Mouse (Mus musculus) 416B (cell line): Measurements from ENCODE around the gene Hist2h2be.

Experiments
- DNase-seq: peaks from one replicate; pipeline ENCODE4 v3.0.0; 2011; ENCODE audit warnings: low read depth

Hist2h2be gene

DNA sequence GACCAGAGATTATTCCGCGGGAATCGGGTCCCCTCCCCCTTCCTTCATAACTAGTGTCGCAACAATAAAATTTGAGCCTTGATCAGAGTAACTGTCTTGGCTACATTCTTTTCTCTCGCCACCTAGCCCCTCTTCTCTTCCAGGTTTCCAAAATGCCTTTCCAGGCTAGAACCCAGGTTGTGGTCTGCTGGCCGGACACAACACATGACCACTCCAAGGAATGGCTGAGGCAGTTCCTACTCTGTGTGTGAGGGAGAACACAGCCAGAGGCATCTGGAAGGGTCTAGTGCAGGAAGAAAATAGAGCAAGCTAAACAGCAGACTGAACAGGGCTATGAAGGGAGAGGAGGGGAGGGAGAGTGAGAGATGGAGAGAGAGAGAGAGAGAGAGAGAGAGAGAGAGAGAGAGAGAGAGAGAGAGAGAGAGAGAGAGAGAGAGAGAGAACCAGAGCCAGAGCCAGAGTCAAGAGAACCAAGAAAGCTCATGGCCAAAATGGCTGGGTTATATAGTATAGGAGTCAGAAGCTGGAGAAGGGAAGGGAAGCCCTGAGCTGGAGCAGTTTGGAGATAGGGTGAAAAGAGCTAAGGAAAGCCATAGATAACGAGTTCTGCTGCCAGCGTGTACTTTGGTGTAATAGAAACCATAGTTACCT is 22.2 kb upstream of the Hist2h2be start:
- DNase-seq: peak; percentile 33

DNA sequence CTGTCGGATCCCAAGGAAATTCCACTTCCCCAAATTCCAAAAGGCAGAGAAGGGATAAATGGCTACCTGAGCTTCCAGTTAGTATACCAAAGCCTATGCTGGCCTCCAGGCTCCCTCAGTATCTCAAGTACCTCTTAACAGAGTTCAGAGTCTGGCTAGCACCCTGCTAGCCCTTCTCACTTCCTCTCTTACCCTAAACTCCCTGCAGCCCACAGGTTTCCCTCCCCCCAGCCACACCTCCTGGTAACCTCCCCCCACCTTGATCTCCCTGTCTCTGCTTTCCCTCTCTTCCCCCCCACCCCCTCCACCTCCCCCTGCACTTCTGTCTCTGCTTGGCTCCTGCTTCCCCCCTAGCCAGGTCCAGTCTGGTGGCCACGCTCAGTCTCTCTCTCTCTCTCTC is 21.2 kb upstream of the Hist2h2be start:
- peak; percentile 18 for DNase-seq

DNA sequence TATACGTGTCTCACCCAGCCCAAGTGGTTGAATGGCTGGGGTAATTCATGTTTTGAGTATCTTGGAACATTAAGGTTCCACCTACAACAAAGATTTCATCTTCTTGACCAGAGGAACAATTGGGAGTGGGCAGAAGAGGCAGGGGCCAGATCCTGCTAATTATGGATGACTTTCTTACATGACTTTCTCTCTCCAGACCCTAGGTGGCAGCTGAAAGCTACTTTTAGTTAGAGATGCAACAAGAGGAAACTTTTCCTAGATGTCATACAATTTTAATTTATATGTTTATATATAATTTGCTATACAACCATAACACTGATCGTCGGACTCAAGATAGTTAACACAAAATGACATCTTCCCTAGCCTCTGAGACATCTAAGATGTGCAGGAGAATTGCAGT is 13.1 kb upstream of the Hist2h2be start:
- DNase-seq: peak; percentile 32

DNA sequence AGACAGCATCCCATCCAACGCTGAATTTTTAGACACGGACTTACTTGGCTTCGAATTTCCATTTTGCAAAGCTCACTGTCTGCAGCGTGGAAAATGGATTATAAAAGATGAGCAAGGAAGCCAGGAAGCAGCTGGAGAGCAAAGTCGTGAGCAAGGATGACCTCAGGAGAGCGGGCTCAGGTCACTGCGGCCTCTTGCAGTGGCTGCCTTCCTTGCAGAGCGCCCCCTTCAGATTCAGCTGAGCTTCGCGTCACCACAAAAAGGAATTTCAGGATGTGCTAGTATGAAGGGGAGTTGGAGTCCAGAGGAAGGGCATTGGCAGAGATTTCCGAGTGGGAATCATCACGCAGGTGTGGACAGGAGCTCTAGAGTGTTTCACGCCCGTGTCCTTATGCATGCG is 11.7 kb upstream of the Hist2h2be start:
- no peak for DNase-seq

DNA sequence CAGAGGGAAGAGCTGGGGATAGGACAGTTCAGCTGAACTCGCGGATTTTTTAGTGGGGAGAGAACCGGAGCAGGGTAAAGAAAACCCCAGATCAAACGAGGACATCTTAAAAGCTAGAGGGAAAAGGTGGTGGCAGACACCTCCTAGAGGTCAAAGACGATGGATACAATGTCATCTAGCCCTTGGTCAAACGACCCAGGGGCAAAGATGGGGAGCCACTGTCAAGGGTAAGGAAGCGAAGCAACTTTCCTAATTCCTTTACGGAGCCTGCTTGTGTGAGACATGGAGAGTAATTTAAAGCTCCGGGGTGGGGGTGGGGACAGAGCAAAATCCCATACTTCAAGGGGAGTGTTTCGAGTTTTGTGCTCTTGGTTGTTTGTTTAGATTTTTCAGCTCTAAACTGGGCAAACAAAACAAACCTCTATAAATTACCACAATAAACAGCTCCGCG is 1.7 kb upstream of the Hist2h2be start:
- DNase-seq: peak; percentile 83

DNA sequence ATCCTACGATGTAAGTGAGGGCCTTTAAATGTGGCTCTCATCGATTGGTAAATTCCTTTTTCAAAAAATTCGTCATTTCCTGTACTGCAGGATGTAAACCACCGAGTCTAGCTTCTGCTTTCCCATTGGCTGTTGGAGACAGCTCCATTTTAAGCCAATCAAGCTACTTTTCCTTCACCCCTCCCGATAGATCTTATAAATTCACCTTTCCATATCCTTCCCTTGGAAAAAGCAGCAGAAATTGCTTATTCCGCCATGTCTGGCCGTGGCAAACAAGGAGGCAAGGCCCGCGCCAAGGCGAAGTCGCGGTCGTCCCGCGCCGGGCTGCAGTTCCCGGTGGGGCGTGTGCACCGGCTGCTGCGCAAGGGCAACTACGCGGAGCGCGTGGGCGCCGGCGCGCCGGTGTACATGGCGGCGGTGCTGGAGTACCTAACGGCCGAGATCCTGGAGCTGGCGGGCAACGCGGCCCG is 1.2 kb upstream of the Hist2h2be start, which contains the start of the genes Bola1 and Hist2h2ab:
TSS of gene Bola1 (minus strand) at position 49 of the 470 bp plus-strand sequence.
TSS of gene Hist2h2ab (plus strand) at position 205 of the 470 bp plus-strand sequence.
- DNase-seq: peak; percentile 99

DNA sequence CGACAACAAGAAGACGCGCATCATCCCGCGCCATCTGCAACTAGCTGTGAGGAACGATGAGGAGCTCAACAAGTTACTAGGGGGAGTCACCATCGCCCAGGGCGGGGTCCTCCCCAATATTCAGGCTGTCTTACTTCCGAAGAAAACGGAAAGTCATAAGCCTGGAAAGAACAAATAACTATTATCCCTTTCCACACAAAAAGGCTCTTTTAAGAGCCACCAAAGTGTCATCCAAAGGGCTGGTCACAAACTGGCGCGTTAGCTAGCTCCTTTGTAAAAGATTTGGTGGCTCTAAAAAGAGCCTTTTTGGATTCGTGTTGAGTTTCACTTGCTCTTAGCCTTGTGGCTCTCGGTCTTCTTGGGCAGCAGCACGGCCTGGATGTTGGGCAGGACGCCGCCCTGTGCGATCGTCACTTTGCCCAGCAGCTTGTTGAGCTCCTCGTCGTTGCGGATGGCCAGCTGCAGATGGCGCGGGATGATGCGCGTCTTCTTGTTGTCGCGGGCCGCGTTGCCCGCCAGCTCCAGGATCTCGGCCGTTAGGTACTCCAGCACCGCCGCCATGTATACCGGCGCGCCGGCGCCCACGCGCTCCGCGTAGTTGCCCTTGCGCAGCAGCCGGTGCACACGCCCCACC is 671 bp upstream of the Hist2h2be start:
- peak; percentile 87 for DNase-seq

DNA sequence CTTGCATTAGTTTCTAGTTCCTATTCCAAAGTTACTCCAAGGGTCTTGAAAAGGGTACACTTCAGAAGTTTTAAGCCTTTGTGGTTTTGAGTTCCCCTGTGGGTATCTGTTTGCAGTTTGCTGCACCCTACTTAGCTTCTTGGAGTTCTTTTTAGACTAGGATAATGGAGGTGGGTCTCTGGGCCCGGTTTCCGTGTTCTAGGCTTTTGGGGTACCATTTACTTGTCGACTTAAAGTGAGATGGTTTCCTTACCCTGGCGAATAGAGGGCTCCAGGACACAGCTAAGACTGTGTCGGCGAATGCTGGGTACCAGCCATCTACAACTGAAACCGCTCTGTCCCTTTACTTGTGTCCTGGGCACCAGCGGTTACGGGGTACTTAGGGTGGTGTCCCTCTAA is 720 bp downstream of the Hist2h2be start:
- DNase-seq: no peak

DNA sequence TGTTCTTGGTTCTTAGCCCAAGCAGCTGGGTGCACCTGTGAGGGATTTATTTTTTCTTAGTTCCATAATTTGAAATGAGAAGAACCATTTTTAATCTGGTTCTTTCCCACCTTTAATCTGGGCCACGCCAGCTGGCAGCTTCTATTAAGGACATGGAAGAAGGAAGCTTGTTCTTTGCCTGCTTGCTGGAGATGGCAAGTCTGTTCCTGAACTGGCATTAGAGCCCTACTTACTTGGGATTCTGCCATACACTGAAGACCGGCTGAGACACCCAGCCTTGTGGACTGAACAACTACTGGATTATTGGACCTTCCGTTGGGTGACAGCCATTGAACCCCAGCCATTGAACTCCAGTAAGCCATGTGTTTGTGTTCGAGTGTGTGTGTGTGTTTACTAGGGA is 1.9 kb downstream of the Hist2h2be start:
- no peak for DNase-seq

DNA sequence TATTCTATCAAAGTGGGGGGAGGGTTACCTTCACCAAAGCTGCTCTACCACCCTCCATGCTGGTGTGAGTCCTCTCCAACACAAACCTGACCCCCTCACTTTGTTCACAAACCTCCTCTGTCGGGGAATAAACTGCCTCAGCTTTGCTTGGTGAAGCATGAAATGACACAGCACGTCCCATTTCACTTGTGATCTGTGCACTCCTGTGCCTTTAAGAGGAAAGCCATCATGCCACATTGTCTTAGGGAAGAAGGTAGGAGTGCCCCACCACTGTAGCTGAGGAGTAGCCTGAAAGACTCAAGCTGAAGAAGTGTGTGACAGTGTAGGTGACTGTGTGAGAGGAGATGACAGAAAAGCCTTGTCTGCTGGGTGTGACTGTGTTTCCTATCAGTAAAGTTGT is 4.5 kb downstream of the Hist2h2be start:
- no peak for DNase-seq

DNA sequence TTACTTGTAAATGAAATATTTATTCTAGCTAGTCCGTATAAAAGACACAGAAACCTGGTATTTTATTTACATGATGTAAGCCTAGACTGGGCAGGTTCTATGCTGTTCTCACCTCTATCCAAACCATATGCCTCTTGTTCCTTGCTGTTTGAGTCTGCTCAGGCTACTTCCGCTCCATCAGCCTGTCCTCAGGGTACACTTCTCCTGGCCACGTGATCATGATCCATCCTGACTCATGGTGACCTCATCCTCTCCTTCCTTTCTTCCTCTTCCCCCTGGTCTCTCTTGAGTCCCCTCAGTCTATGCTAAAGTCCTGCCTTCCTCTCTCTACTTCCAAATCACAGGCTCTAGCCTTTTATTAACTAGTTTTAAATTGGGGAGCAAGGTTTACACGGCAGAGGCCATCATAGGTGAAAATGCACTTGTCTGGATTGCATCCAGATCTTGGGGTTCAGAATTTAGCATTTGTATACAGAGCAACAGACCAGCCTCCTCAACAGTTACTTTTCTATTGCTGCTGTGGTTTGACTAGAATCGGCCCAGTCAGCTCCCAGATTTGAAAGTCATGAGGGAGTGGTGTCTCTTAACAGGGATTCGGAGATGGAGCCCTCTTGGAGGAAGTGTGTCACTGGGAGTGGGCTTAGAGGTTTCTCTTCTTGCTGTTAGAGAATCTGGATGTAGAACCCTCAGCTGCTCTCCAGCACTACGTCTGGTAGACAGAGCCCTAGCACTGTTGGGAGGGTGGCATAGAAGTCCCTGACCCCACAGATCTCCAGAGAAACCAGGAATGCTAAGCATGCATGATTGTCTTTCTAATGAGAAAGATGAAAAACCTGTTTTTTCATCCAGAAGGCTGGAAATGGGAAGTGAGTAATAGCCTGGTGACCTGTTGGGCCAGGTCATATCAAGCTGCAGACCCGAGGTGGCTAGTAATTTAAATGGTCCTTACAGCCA is 6.1 kb downstream of the Hist2h2be start:
- peak; percentile 89 for DNase-seq

DNA sequence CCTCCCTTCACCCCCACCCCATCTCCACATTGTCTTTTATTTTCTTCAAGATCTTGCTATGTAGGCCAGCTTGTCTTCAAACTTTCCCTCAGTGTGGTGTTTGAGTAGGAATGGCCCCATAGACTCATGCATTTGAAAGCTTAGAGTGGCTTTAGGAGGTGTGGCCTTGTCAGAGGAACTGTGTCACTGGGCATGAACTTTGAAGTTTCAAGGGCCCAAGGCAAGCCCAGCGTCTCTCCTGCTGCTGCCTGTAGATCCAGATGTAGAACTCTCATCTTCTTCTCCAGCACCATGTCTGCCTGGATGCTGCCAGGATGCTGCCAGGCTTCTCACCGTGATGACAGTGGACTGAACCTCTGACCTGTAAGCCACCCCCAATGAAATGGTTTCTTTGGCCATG is 7.9 kb downstream of the Hist2h2be start:
- DNase-seq: no peak

DNA sequence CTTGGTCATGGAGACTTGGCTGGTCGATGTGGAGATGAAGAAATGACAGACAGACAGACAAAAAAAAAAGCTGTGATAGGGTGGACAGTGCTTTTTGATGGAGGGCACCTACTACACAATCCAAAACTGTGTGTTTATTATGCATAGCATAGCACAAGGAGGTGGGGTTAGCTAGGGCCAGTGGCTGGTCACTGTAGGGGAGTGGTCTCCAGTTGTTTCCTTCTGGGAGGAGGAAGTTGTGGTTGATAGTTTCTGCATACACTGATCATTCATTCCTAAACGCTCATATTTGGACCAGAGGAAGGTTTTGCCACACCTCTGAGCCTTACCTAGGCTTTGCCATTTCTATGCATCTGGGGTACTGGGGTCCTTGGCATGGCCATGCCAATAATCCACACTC is 9.5 kb downstream of the Hist2h2be start:
- no peak for DNase-seq

DNA sequence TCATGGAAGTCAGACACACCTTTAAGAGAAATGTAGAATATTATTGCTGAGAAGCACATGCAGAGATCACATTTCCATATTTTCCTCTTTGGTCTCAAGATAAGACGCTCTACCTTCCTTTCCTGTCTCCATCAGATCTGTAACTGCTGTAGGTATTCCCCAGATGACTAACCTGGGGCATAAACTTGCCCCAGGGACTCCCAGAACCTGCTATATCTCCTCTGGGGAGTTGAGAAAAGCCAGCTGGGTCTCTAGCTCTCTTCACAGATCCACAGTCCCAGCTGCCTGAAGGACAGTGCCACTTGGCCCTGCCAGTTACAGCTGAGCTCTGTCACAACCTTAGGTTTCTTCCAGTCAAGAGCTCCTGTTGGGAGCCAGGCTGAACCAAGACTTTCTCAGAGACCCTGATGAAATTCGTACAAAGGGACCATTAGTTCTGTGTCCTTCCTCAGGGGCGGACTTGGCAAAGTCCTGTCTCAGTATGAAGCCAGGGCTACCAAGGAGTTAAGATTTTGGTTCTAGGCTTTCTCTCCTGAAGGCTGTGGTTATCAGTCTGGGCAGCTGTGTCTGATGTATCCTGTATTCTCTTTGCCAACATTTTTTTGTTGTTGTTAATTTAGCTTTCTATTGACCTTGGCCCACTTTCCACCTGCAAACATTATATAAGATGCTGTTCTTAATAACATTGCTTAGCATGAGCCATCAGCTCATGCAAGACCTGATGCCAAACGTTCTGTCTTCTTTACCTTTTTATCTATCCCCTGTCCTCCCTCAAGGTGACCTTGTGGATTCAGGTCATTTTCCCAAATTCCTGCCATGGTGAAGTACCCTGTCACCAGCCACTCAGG is 10.2 kb downstream of the Hist2h2be start:
- no peak for DNase-seq

DNA sequence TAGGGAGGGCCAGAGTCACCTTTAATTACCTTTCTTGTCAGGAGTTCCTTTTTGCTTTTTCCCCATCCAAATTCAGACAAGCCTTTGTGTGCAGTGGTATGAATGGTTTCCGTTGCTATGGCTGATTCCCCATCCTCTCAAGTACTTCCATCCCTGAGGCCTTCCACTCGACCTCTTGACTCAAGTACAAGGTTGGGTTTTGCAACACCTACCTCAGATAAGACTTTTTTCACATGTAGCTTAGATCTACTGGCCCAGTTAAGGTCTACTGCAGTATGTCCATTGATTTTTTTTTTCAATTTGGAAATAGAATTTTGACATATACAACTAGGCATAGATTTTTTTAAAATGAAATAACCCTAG is 10.8 kb downstream of the Hist2h2be start:
- DNase-seq: no peak

DNA sequence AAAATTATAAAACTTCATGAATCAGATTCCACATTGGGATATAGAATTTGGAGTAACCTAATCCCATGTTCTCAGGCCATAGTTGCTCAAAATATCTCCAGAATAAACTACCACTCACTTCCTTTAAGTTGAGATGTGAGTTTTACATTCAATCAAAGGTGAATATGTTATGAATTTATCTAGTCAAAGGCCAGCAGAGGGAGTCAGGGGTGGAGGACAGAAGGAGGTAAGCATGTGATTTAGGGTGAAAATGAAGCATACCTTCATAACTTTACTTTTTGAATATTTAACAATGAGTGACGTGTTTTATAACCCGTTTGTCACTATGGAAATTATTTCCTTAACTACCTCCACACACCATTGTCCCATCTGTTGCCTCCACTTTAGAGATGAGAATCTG is 14.0 kb downstream of the Hist2h2be start:
- DNase-seq: peak; percentile 48

DNA sequence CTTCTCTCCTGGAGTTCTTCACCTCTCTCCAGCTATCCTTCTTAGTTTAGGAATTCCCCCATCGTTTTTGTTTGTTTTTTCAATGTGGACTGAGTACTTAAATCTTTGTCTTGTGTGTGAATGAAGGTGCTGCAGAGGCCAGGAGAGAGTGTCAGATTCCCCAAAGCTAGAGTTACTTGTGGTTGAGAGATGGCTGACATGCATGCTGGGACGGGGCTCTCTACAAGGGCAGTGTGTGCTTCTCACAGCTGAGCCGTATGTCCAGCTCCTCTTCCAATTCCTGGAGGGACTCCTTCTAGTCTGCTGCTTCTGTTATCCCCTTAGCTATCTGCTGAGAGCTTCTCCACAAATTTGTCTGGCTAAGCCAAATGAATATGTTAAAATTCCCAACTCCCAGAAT is 14.9 kb downstream of the Hist2h2be start:
- DNase-seq: no peak

DNA sequence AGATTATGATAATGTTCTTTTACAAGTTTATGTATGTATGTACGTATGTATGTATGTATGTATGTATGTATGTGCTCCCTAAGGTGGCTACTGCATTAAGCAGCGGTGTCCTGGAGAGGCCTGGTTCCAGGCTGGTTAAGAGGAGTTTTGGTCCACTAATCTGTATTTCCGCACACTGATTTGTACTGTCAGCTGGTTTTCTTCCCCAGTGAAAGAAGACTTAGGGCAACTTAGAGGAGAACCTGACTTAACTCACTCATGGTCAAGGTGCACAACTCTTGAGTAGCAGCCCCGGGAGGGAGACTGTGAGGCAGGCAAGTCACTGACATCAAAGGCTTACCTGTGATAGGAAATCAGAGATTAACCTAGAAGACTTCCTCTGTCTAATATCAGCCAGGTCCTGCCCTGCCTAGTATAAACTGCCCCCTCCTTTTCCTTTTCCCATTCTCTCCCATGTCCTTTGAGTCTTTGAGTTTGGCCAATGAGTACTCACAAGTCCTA is 16.0 kb downstream of the Hist2h2be start:
- DNase-seq: no peak

DNA sequence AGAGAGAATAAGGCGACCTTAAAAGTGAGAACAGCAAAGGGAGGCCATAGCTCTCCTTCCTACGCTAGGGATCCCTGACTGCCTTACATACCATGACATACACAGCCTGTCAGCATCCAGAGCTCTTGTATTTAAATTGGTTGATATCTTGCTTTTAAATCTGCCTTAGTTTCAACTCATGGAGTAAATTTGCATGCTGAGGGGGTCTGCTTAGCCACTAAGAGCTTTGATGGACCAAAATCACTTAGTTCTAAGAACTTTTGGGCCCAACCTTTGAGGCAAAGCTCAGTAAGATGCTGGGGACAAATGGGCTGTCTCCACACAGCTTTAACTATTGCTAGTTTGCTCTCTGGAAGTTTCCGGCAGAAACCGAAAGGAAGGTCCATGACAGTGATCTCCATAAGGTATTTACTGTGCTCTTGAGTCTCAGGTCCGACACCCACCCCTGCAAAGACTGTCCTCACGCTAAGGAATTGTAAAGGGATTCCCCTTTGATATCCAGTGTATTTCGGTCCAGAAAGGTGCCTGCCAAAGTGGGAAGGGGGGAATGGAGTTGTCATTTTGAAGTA is 16.5 kb downstream of the Hist2h2be start:
- peak; percentile 78 for DNase-seq

DNA sequence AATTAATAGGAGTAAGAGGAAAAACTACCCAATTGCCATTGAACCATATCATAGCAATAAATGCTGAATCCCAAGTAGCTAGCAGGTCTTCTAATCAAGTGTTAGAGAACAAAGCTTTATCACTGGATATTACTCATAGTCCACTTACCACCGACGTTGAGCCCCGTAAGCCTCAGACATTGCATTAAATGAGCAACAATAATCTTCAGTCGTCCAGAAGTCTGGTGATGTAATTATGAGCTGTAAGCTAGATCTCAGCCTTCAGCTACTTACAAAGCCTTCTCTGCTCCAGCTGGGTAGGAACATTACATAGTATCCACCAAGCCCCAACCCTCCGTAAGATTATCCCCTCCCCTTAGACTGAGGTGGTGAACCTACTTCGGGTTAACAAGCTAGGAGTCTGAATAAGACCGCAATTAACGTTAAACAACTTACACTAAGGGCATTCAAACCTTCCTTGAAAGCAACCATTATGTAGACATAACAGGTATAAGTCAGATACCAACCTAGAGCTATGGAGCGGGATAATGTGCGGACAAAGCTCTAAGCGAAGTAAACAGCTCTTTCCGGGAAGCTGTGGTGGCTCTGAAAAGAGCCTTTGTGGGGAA is 17.1 kb downstream of the Hist2h2be start:
- DNase-seq: peak; percentile 88
